Mouse (Mus musculus) frontal cortex, postnatal 10 days (tissue): Measurements from ENCODE around the gene Pms1.

Source experiments
- DNase-seq, 2 experiments: peaks; one replicate each; pipeline ENCODE4 v3.0.0; 2022; ENCODE audit warnings: low spot score in 2 of 2, mixed read lengths in 1 of 2

Gene Pms1

DNA sequence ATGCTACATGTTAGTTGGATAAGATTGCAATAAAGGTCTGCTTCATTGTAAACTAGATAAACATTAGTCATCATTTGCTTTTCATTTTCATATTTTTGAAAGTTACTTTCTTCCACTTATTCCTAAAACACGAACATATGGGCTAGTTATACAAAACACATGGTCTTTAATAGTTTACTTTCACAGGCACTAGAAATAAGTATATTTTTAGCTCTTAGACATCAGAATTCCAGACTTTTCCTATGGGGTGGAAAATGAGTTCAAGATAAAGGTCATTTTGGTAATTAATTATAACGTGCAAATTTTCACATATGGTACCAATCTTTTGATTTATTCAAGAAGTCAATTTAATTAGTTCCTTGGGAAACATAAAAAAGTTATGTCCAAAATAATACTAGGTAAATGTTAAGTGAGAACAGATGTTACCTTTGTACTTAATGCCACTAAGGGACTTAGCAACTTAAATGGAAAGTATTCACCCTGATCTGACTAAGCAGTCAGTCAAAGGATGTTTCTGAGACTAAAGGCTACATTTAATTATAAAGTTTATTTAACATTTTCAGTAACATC, 95.1 kb downstream of the Pms1 start:
- DNase-seq = no peak

DNA sequence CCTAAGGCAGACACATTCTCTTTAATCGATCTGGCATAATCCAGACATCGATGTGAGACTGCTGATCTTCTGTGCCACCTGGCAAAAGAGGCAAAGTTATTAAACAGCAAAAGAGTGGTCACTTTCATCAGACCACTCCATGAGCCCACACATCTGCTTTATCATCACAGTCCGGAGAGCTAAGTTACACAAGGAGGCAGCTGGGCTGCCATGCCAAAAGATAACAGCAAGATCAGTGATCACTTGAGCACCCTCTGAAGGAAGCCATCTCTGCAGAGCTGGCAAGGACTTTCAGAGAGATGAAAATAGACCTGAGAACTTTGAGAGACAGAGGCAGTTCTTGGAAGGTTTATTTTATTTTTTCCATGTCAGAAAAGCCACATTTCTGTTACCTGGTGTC, 102.3 kb downstream of the Pms1 start:
- DNase-seq = no peak

GRCm38 (mm10) chr1:53191234-53191633, 105.6 kb downstream of the Pms1 start:
- DNase-seq = no peak

GRCm38 (mm10) chr1:53189620-53190019, 107.2 kb downstream of the Pms1 start:
- no peak for DNase-seq

DNA sequence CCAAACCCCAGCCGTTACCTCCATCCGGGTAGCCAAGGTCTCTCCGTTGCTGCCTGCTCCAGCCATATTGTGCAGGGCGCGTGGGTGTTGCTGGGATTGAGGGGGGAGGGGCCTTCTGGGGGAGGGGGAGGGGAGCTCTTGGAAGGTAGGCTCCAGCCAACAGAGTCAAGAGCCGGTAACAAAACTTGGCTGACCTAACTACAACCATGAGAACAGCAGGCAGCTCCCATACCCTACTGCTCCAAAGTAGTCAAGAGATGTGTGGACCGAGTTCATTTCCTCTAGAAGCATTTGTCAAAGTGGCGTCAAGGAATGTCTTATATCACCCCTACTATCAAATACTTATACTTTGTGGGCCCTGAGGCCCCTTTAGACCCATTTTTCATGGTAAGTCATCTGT, 109.3 kb downstream of the Pms1 start, which contains the start of gene 1700019A02Rik:
Gene 1700019A02Rik (minus strand): TSS at position 101 of the 400 bp plus-strand sequence.
- no peak for DNase-seq

GRCm38 (mm10) chr1:53186301-53186700, 110.5 kb downstream of the Pms1 start:
- no peak for DNase-seq

GRCm38 (mm10) chr1:53157715-53158114, 139.1 kb downstream of the Pms1 start:
- DNase-seq = no peak
